Mouse (Mus musculus) stomach, embryonic 16.5 days (tissue): Measurements from ENCODE around the gene Tgfbi. TPM values are rescaled to one million over a fixed set of nuclear protein-coding genes. Genes with fewer than 3 reads are reported as not detected.
A peak's percentile ranks its signal among the peaks of the same experiment; 100 is the strongest.

Experiments
- ATAC-seq: fragments of 200-750 bp; cut with Nextera tagmentation; 2 replicates; pipeline ENCODE4 v1.8.0; 2017; ENCODE audit warnings: moderate number of reproducible peaks, moderate TSS enrichment; ENCODE audit not compliant: insufficient read depth, low FRiP score
- H3K27ac ChIP-seq: fragments of 300-500 bp; sonication (generic); 2 replicates; pipeline ENCODE4 v1.5.1; 2014; ENCODE audit warnings: low read length
- H3K27me3 ChIP-seq: fragments of 300-500 bp; sonication (generic); 2 replicates; pipeline ENCODE4 v1.6.1; 2014; ENCODE audit warnings: low read length, control low read depth, mixed read lengths; ENCODE audit not compliant: control insufficient read depth, insufficient read depth
- H3K36me3 ChIP-seq: fragments of 300-500 bp; sonication (generic); 2 replicates; pipeline ENCODE4 v1.6.1; 2014; ENCODE audit warnings: low read length; ENCODE audit not compliant: control insufficient read depth, insufficient read depth
- H3K4me1 ChIP-seq: fragments of 300-500 bp; sonication (generic); 2 replicates; pipeline ENCODE4 v1.6.1; 2014; ENCODE audit warnings: low read length, control low read depth, mixed read lengths; ENCODE audit not compliant: control insufficient read depth, insufficient read depth
- H3K4me2 ChIP-seq: fragments of 300-500 bp; sonication (generic); 2 replicates; pipeline ENCODE4 v1.6.1; 2014; ENCODE audit warnings: low read depth, low read length, mixed read lengths
- H3K4me3 ChIP-seq: fragments of 300-500 bp; sonication (generic); replicated peaks from 2 replicates; pipeline ENCODE4 v1.5.1; 2014; ENCODE audit warnings: mild to moderate bottlenecking, low read length
- H3K9ac ChIP-seq: fragments of 300-500 bp; sonication (generic); 2 replicates; pipeline ENCODE4 v1.6.1; 2014; ENCODE audit warnings: low read length
- H3K9me3 ChIP-seq: fragments of 300-500 bp; sonication (generic); replicated peaks from 2 replicates; pipeline ENCODE4 v1.6.1; 2016; ENCODE audit warnings: low read length, control low read depth; ENCODE audit not compliant: control insufficient read depth
- WGBS: fragments of 180-500 bp; shearing (Covaris S2); extraction: QIAGEN DNeasy Blood & Tissue Kit; methylation state at CpG from one replicate; pipeline ENCODE4 v1.1.7; 2014; 5-methylcytosine and 5-hydroxymethylcytosine counted together
- polyA plus RNA-seq: library from polyadenylated mRNA; unstranded; fragments of >200 nt; fragmentation: Nextera tagmentation; extraction: Ambion mirVana; gene quantifications from 2 replicates; pipeline ENCODE4 v1.2.1, GENCODE M21; 2015

Tgfbi gene
- polyA plus RNA-seq, result 180 and 191 TPM in 2 replicates

DNA sequence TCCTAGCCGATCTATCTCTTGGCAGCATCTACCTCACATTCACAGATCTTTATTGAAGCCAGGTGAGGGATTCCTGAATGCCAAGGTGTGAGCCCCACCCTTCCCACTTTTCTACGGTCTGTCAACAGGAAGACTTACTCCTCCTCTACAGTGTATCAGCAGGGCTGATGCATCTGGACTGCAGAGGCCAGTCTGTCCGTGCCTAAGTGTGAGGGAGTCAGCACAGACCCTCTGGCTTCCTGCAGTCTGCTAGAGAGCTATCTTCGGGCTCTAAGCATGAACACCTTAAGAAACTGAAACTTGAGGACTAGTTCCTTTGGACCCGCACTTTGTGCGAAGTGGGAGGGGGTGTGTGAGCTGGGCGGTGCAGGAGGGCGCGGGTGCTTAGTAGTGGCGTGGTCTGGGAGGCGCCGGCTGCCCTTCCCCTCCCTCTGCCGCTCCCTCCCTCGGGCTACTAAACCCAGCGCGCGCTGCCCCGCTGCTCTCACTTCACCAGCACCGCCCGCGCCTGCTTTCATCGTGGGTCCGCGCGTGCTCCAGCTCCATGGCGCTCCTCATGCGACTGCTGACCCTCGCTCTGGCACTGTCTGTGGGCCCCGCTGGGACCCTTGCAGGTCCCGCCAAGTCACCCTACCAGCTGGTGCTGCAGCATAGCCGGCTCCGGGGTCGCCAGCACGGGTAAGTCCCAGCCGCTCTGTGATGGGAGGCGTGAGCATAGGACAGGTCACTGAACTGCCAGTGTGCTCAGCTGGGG lies at the start of gene Tgfbi:
TSS of gene Tgfbi (plus strand) at position 421 of the 754 bp plus-strand sequence.
- no peaks in the 10 kb centered on the region for H3K36me3 ChIP-seq
- peak; percentile 81; the same call in 1 of the 2 replicates for ATAC-seq
- H3K27me3 ChIP-seq, result 0 out of 2 replicates have a peak, but pooled peaks cover 3% of the 10 kb centered on the region
- H3K4me2 ChIP-seq, result peak within 1 kb of the TSS; percentile 99
- H3K27ac ChIP-seq, result peak within 1 kb of the TSS; percentile 79
- peak within 1 kb of the TSS; percentile 91 for H3K9ac ChIP-seq
- H3K4me3 ChIP-seq, result peak within 1 kb of the TSS; percentile 69
- WGBS, result 2% methylated on average over 36 of the region's 36 CpGs
- no peaks in the 10 kb centered on the region for H3K9me3 ChIP-seq
- H3K4me1 ChIP-seq, result peaks cover 59% of the 10 kb centered on the region

DNA sequence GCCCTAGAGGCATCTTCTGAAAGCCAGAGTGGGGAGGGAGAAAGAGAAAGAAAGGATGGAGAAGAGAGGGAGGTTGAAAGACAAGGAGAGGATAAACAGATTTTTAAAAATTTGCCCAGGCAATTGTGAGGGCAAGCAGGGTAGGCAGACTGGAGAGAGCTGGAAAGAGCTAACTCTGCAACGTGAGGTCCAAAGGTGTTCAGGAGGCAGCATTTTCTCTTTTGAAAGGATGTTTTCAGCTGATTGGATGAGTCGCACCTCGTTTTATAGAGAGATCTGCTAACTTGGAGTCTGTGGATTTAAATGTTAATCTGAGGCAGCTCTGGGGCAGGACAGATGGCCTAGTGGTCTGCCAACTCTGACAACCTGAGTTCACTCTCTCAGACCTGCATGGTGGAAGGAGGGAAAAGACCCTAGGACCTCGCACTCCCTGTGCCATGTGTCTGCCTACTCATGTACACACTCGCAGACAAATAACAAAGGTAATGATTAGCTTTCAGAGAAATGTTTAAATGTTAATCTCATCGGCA lies 49.4 kb upstream of the Tgfbi start:
- Histone ChIP-seq H3K9me3 (no peaks in the 10 kb centered on the region), H3K9ac (no peak overlapping the region), H3K36me3 (no peaks in the 10 kb centered on the region), H3K27ac (no peak overlapping the region), H3K4me3 (no peak overlapping the region), H3K4me2 (no peak overlapping the region), H3K27me3 (no peaks in the 10 kb centered on the region), H3K4me1 (0 out of 2 replicates have a peak, but pooled peaks cover 7% of the 10 kb centered on the region)
- WGBS, result 75% methylated on average over 6 of the region's 6 CpGs
- ATAC-seq, result no peak

DNA sequence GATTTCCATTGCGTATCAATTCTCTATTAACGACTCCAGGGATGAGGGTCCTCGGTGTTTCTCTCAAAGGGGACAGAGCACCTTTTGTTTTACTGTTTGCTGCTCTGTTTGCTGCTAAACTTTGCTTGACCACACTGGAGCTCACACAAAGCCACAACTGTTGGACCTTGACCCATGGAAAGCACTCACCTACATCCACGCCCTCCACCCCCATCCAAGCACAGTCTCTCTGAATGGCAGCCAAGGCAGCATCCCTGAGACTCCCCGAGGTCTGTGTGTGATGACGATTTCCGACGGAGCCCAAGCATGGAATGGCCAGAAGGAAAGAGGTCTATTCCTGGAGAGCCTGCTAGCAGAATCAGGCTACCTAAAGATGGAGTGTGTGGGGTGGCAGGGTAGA lies 48.2 kb upstream of the Tgfbi start:
- Histone ChIP-seq H3K4me3 (no peak overlapping the region), H3K9me3 (no peaks in the 10 kb centered on the region), H3K27me3 (no peaks in the 10 kb centered on the region), H3K36me3 (no peaks in the 10 kb centered on the region), H3K9ac (no peak overlapping the region), H3K4me1 (0 out of 2 replicates have a peak, but pooled peaks cover 7% of the 10 kb centered on the region), H3K4me2 (no peak overlapping the region), H3K27ac (no peak overlapping the region)
- 0 out of 2 replicates have a peak, but pooled peaks have one; percentile 48 for ATAC-seq
- 66% methylated on average over 8 of the region's 8 CpGs for WGBS

DNA sequence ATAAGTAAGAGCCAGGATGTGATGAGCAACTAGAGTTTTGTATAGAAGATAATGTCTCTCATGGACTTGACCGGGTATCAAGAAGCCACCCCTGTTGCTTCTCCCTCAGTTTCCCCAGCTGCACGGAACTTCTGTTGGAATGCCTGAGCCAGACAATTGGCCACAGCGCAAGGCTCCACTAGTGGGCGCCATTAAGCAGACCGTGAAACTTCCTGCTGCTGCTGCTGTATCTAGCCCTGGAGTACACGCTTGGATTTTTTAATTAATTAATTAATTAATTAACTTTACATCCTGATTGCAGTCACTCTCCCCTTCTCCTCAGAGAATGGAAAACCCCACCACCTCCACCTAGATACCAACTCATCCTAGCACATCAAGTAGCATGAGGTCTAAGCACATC lies 46.2 kb upstream of the Tgfbi start:
- ATAC-seq, result no peak
- Histone ChIP-seq H3K27ac (no peak overlapping the region), H3K27me3 (no peaks in the 10 kb centered on the region), H3K4me2 (no peak overlapping the region), H3K9ac (no peak overlapping the region), H3K9me3 (no peaks in the 10 kb centered on the region), H3K36me3 (no peaks in the 10 kb centered on the region), H3K4me3 (no peak overlapping the region), H3K4me1 (0 out of 2 replicates have a peak, but pooled peaks cover 7% of the 10 kb centered on the region)
- WGBS, result 45% methylated on average over 6 of the region's 6 CpGs

DNA sequence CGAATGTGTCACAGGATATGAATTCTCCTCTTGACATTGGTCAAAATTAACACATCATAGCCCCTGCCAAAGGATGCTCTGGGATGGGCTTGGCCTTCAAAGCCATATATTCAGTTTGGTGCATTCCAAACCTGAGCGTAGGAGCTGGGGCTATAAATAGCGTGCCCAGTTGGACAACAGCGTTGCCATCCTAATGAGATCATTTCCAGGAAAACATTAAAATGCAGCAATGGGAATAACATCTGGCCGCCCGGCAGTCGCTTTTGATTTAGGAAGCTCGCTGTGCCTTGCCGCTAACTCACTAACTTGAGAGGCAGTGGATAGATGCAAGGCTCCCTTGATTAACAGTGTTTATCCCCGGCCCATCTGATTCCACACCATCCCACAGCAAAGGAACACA lies 43.0 kb upstream of the Tgfbi start:
- Histone ChIP-seq H3K4me3 (no peak overlapping the region), H3K36me3 (no peaks in the 10 kb centered on the region), H3K9me3 (no peaks in the 10 kb centered on the region), H3K27me3 (no peaks in the 10 kb centered on the region), H3K4me1 (no peaks in the 10 kb centered on the region), H3K9ac (no peak overlapping the region), H3K27ac (no peak overlapping the region), H3K4me2 (no peak overlapping the region)
- WGBS, result 62% methylated on average over 10 of the region's 10 CpGs
- ATAC-seq, result no peak

DNA sequence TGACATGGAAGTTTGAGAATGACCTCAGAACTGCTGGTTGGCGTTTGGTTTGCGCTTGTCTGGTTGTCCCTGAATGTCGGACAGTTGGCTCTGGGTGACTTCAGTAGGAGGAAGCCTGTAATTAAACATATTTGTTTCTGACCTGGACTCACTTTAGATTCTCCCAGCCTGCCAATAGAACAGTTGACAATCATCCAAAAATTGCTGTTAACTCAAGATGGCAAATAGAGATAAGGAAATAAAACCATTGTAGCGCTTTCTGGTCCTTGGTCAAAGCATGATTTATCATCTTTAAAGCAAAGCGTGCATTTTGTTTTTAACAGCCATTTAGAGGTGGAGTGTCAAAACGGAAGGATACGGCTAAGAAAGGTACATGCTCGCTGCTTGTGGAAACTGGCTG lies 37.7 kb upstream of the Tgfbi start:
- Histone ChIP-seq H3K4me1 (peaks cover 25% of the 10 kb centered on the region), H3K9ac (no peak overlapping the region), H3K4me2 (no peak overlapping the region), H3K9me3 (no peaks in the 10 kb centered on the region), H3K4me3 (no peak overlapping the region), H3K27me3 (no peaks in the 10 kb centered on the region), H3K27ac (no peak overlapping the region), H3K36me3 (no peaks in the 10 kb centered on the region)
- 53% methylated on average over 8 of the region's 8 CpGs for WGBS
- no peak for ATAC-seq

DNA sequence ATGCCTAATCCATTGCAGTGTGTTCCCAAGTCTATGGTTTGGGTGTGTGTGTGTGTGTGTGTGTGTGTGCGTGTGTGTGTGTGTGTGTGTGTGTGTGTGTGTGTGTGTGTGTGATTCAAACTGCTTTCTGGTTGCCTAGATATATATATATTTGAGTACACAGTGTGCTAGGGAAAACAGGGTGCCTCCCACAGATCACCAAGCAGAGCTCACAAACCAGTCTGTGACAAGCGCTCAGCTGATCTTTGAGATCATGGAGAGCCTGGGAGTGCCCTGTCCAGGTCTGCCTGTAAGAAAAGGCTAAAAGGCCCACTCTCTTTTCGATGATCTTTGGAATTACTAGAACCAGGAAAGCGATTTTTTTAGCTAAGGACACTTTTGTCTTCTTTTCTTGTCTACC lies 34.2 kb upstream of the Tgfbi start:
- Histone ChIP-seq H3K9ac (no peak overlapping the region), H3K4me1 (peaks cover 26% of the 10 kb centered on the region), H3K36me3 (no peaks in the 10 kb centered on the region), H3K9me3 (no peaks in the 10 kb centered on the region), H3K4me3 (no peak overlapping the region), H3K27ac (peak overlapping the region; percentile 96), H3K4me2 (no peak overlapping the region), H3K27me3 (no peaks in the 10 kb centered on the region)
- no peak for ATAC-seq
- WGBS, result 73% methylated on average over 4 of the region's 4 CpGs

DNA sequence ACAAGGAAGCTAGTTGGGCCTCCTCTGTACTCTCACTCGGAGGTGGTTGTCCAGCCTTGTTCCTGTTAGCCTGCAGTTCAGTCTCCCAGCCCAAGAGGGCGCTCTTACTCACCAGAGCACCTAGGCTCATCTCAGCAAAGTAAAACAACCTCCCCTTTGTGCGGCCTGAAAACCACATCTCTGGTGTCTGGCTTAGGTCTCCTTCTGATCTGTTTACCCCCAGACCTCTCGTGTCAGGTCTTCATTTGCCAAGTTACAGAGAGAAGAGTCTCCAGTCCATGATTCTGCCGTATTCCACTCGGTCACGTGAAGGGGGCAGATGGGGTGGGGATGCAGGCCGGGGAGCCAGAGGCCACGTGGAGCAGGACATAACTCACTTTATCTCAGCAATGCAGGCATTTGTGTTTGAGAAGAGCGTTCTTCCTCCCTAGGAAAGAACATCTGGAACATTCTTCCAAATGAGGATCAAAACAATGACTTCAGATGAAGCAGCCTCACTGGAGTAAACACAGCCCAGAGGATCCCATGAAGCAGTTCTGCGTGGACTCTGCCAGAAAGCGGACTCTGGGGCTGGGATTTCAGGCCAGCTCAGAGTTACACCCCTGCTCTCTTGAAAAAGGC lies 33.5 kb upstream of the Tgfbi start:
- H3K4me1 ChIP-seq, result peaks cover 26% of the 10 kb centered on the region
- 28% methylated on average over 12 of the region's 12 CpGs for WGBS
- ATAC-seq, result peak; percentile 77

DNA sequence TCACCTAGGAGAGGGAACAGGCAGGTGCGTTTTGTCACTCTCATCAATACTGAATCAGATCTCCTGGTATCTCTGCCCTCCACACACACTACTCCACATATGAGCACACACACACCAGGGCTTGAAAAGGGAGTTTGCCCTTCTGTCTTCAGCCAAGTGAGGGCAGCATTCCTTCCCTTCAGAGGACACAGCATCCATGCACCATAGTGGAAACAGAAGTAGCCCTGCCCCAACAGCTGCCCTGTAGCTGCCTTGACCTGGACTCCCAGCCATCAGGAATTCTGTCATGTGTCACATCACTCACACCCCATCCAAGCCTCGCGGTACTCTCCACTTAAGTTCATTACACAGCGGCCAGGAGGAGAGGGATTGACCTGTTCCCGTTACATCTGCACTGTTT lies 31.2 kb upstream of the Tgfbi start:
- Histone ChIP-seq H3K27ac (no peak overlapping the region), H3K27me3 (no peaks in the 10 kb centered on the region), H3K4me3 (no peak overlapping the region), H3K4me1 (peaks cover 41% of the 10 kb centered on the region), H3K9me3 (no peaks in the 10 kb centered on the region), H3K4me2 (no peak overlapping the region), H3K9ac (no peak overlapping the region), H3K36me3 (no peaks in the 10 kb centered on the region)
- 63% methylated on average over 5 of the region's 5 CpGs for WGBS
- ATAC-seq, result no peak

More for the DNA sequence above, 33.5 kb upstream of the Tgfbi start:
- no peak overlapping the region for H3K4me2 ChIP-seq
- H3K27ac ChIP-seq, result peak overlapping the region; percentile 96
- H3K27me3 ChIP-seq, result no peaks in the 10 kb centered on the region
- 0 out of 2 replicates have a peak overlapping the region, but pooled peaks have one; percentile 10 for H3K9ac ChIP-seq
- H3K9me3 ChIP-seq, result no peaks in the 10 kb centered on the region
- H3K36me3 ChIP-seq, result no peaks in the 10 kb centered on the region
- no peak overlapping the region for H3K4me3 ChIP-seq
